21 mouse cellular contexts compared by ENCODE assay signal in the genomic region with DNA sequence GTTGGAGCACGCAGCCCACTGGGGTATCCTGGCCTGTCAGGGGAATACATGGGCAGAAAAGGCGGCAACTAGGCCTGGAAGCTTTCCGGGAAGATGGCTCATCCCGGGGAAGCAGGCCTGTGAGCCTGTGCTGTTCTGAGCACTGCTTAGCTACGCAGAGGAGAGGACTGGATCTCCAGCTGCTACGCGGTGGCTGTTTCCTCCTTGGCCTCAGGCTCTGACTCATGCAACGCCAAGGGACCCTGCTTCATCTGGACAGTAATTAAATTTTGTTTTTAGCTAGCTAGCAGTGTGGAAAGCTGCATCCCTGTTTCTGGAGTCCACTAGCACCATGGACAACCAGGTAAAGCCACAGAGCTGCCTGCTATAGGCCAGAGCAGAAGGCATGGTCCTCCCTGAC. TPM values are rescaled to one million over a fixed set of nuclear protein-coding genes. Genes with fewer than 3 reads are reported as not detected.
A peak's percentile ranks its signal among the peaks of the same experiment; 100 is the strongest.
DNase-seq lines count a peak whose midpoint lies in the region; ATAC-seq and TF ChIP-seq lines count a peak whose summit lies in the region.
"Had no signal": no experiment of that assay in that cellular context is flagged by ENCODE, and none has a peak within 500 bp of the region (broad histone marks: within the 10 kb centered on the region; RNA-seq: fewer than 3 reads in every experiment).

No protein-coding gene starts in this region.

- no peaks in the 10 kb centered on the region for H3K36me3 ChIP-seq in forebrain, embryonic 12.5 days (replicated peaks)
- H3K36me3 ChIP-seq in forebrain, embryonic 14.5 days (ENCODE audit: control insufficient read depth, insufficient read depth, low read length): no peaks in the 10 kb centered on the region
- H3K36me3 ChIP-seq in limb, embryonic 11.5 days (ENCODE audit: control insufficient read depth, insufficient read depth, low read length): no peaks in the 10 kb centered on the region
- H3K36me3 ChIP-seq: embryonic facial prominence, embryonic 13.5 days; heart, embryonic 13.5 days; liver, embryonic 12.5 days; neural tube, embryonic 15.5 days had no signal

- H3K4me2 ChIP-seq in forebrain, embryonic 12.5 days: no peak overlapping the region
- H3K4me2 ChIP-seq in forebrain, embryonic 14.5 days (ENCODE audit: low read length): no peak overlapping the region
- H3K4me2 ChIP-seq in limb, embryonic 11.5 days (ENCODE audit: low read depth, severe bottlenecking): no peak overlapping the region
- H3K4me2 ChIP-seq: embryonic facial prominence, embryonic 13.5 days; heart, embryonic 13.5 days; liver, embryonic 12.5 days; lung, embryonic 14.5 days; neural tube, embryonic 15.5 days had no signal

- ATAC-seq in forebrain, embryonic 12.5 days (ENCODE audit: low FRiP score): no peak
- no peak for ATAC-seq in forebrain, embryonic 14.5 days
- ATAC-seq in limb, embryonic 11.5 days (ENCODE audit: insufficient number of reproducible peaks, low FRiP score, low TSS enrichment, low read depth): no peak
- ATAC-seq: intestine, postnatal 0 days; liver, embryonic 12.5 days had no signal

- H3K9ac ChIP-seq in forebrain, embryonic 12.5 days: no peak overlapping the region
- no peak overlapping the region; the same call in 1 of the 2 replicates for H3K9ac ChIP-seq in forebrain, embryonic 14.5 days (ENCODE audit: low read length)
- H3K9ac ChIP-seq in limb, embryonic 11.5 days (ENCODE audit: low read length): 0 out of 2 replicates have a peak overlapping the region, but pooled peaks have one; percentile 5
- H3K9ac ChIP-seq: heart, embryonic 13.5 days; liver, embryonic 12.5 days; lung, embryonic 14.5 days; neural tube, embryonic 15.5 days had no signal

- no peak for DNase-seq in forebrain, embryonic 14.5 days (ENCODE audit: low spot score)
- DNase-seq in layer of hippocampus, adult 2 months (ENCODE audit: low spot score in 2 of 2): no peak
- no peak for DNase-seq in layer of hippocampus, adult 8-10 months (ENCODE audit: low spot score in 2 of 2)
- DNase-seq in NIH3T3 (ENCODE audit: low read depth): peak; percentile 9
- no peak for DNase-seq in limb, embryonic 11.5 days (ENCODE audit: low spot score)
- no peak for DNase-seq in ovary, postnatal 14 days (ENCODE audit: low spot score)
- no peak for DNase-seq in retina, postnatal 1 day
- DNase-seq: cerebellum, adult 18-20 months; heart, postnatal 36 days; kidney, postnatal 10 days; lung, embryonic 14.5 days; right cerebral cortex, adult 18-20 months had no signal

- peaks cover 43% of the 10 kb centered on the region; the same call in 1 of the 2 replicates for H3K27me3 ChIP-seq in forebrain, embryonic 12.5 days
- H3K27me3 ChIP-seq in forebrain, embryonic 14.5 days (replicated peaks; ENCODE audit: control insufficient read depth, insufficient read depth, low read length): no peaks in the 10 kb centered on the region
- H3K27me3 ChIP-seq in limb, embryonic 11.5 days (ENCODE audit: control insufficient read depth, insufficient read depth, low read length): peaks cover 2% of the 10 kb centered on the region; the same call in 1 of the 2 replicates
- H3K27me3 ChIP-seq: neural tube, embryonic 15.5 days had no signal

- 0 out of 2 replicates have a peak overlapping the region, but pooled peaks have one; percentile 2 for H3K27ac ChIP-seq in forebrain, embryonic 12.5 days
- H3K27ac ChIP-seq in forebrain, embryonic 14.5 days (ENCODE audit: low read depth, low read length): no peak overlapping the region
- H3K27ac ChIP-seq in layer of hippocampus, adult 2 months: peak overlapping the region; percentile 92
- no peak overlapping the region for H3K27ac ChIP-seq in limb, embryonic 11.5 days (replicated peaks; ENCODE audit: low read depth, low read length)
- H3K27ac ChIP-seq: embryonic facial prominence, embryonic 13.5 days; heart, embryonic 13.5 days; liver, embryonic 12.5 days; macrophage; neural tube, embryonic 15.5 days had no signal

- WGBS in forebrain, embryonic 12.5 days: 72% methylated on average over 8 of the region's 8 CpGs
- 71% methylated on average over 8 of the region's 8 CpGs for WGBS in forebrain, embryonic 14.5 days
- 73% methylated on average over 8 of the region's 8 CpGs for WGBS in limb, embryonic 11.5 days

- H3K4me3 ChIP-seq in forebrain, embryonic 12.5 days (replicated peaks): no peak overlapping the region
- H3K4me3 ChIP-seq in forebrain, embryonic 14.5 days (ENCODE audit: low read depth, low read length): no peak overlapping the region
- H3K4me3 ChIP-seq in layer of hippocampus, adult 2 months: no peak overlapping the region
- no peak overlapping the region for H3K4me3 ChIP-seq in limb, embryonic 11.5 days (ENCODE audit: low read depth, low read length)
- H3K4me3 ChIP-seq: embryonic facial prominence, embryonic 13.5 days; heart, embryonic 13.5 days; liver, embryonic 12.5 days; neural tube, embryonic 15.5 days had no signal

- H3K9me3 ChIP-seq in forebrain, embryonic 12.5 days: no peaks in the 10 kb centered on the region
- H3K9me3 ChIP-seq in forebrain, embryonic 14.5 days (replicated peaks; ENCODE audit: control insufficient read depth, low read length): no peaks in the 10 kb centered on the region
- no peaks in the 10 kb centered on the region for H3K9me3 ChIP-seq in limb, embryonic 11.5 days (ENCODE audit: control insufficient read depth, low read length)
- H3K9me3 ChIP-seq: embryonic facial prominence, embryonic 13.5 days; heart, embryonic 13.5 days; liver, embryonic 12.5 days; neural tube, embryonic 15.5 days had no signal

- H3K4me1 ChIP-seq in forebrain, embryonic 12.5 days: peaks cover 70% of the 10 kb centered on the region
- H3K4me1 ChIP-seq in forebrain, embryonic 14.5 days (ENCODE audit: control insufficient read depth, insufficient read depth, low read length): peaks cover 19% of the 10 kb centered on the region
- H3K4me1 ChIP-seq in limb, embryonic 11.5 days (ENCODE audit: control insufficient read depth, insufficient read depth, low read length): peaks cover 11% of the 10 kb centered on the region; the same call in 1 of the 2 replicates
- H3K4me1 ChIP-seq: liver, embryonic 12.5 days had no signal

- no peak for TF ChIP-seq CTCF in layer of hippocampus, adult 2 months (conservative IDR thresholded peaks at IDR 0.05)

RNA-seq across cellular contexts. Expression of a gene that starts 36.8 kb away (rescaled TPM):
- 1.2 TPM in 2 replicates for polyA plus RNA-seq in forebrain, embryonic 12.5 days (2016; fragmentation: Nextera tagmentation; extraction: Ambion mirVana)
- polyA plus RNA-seq in forebrain, embryonic 14.5 days (2014; fragmentation: Nextera tagmentation; extraction: Ambion mirVana): 3.7 and 5.3 TPM in 2 replicates
- total RNA-seq in layer of hippocampus, adult 2 months (2021): 100 to 1,000 TPM; 202 to 204 TPM
- 100 to 1,000 TPM; 176 to 224 (median 201) TPM for total RNA-seq in layer of hippocampus, adult 8-10 months (2022)
- polyA plus RNA-seq in limb, embryonic 11.5 days (2014; fragmentation: Nextera tagmentation; extraction: Ambion mirVana): not detected in 2 replicates
- total RNA-seq: common myeloid progenitor, adult 5-6 weeks; granulocyte monocyte progenitor cell, adult 5-6 weeks had no signal
- polyA plus RNA-seq: liver, embryonic 12.5 days; macrophage had no signal

Comparison
In these comparisons a context has a peak if more than half of its experiments do, and no peak if none do; other contexts are left out.
1. H3K27ac ChIP-seq: peak in forebrain, embryonic 12.5 days (single experiment) and layer of hippocampus, adult 2 months (single experiment); none in forebrain, embryonic 14.5 days (single experiment) and limb, embryonic 11.5 days (single experiment).